Mouse (Mus musculus): Measurements from ENCODE around the gene Pstk. TPM values are rescaled to one million over a fixed set of nuclear protein-coding genes. Genes with fewer than 3 reads are reported as not detected.

Gene Pstk
- polyA plus RNA-seq (2015; fragmentation: Nextera tagmentation; extraction: Ambion mirVana), result 64.4 and 65.9 TPM in 2 replicates

DNA sequence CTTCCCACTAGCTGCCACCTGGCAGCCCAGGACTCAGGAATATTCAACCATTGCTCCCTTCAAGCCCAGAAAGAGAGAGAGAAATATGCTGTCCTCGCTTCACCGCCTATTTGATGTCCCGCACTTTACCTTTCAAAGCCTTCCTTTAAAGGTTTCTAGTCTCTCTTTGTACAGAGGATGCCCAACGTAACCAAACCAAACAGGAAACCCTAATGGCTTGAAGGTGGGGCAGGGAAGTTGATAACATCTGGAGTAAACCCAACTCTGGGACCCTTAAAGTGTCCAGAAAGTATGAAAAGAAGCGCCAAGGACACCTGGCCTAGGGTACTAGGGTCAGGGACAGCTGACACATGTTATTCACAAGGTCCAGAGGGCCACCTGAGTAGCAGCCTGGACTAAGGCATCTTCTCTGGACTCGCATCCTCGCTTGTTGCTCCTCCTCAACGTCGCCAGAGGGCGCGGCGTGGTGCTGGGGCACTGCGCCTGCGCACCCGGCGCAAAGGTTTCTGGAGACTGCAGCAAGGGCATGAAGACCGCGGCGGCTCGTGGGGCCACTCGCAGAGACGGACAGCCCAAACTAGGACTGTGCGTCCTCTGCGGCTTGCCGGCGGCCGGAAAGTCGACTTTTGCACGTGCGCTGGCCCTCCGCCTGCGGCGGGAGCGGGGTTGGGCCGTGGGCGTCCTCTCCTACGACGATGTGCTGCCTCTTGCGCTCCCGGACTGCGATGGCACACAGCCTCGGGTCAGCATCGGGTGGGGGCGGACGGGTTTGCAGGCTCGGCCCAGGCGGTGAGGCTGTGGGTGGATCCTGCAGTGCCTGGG lies at the start of gene Pstk:
Pstk (plus strand) TSS at position 494 of the 822 bp plus-strand sequence.
- Histone ChIP-seq H3K4me3 (peak within 1 kb of the TSS; percentile 66), H3K27me3 (no peaks in the 10 kb centered on the region), H3K4me2 (peak within 1 kb of the TSS; percentile 64), H3K9ac (peak within 1 kb of the TSS; percentile 86), H3K27ac (peak within 1 kb of the TSS; percentile 95), H3K36me3 (no peaks in the 10 kb centered on the region), H3K9me3 (no peaks in the 10 kb centered on the region), H3K4me1 (no peaks in the 10 kb centered on the region; the same call in 1 of the 2 replicates)
- peak; percentile 93 for ATAC-seq (ENCODE audit: insufficient number of reproducible peaks, low FRiP score, low TSS enrichment, low read depth)
- 4% methylated on average over 47 of the region's 47 CpGs for WGBS

DNA sequence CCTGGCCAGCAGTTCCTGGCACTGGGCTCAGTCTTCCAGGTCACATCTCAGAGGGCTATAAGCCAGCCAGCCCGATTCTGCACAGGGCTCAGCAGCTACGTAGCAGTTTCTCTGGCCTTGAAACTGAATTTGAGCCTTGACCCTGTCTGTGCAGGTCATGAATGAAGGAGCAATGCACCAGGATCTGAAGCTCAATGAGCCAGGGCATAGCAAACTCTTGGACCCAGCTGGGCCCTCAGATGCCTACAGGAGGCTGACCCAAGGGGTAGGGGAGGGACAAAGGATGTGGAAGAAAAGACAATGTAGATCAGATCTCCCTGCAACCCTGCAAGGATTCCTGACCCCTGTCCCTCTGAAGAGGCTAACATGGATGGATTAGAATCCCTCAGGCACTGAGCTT lies 48.7 kb upstream of the Pstk start, which contains the start of gene Cuzd1:
Cuzd1 (minus strand) TSS at position 101 of the 400 bp plus-strand sequence.
- Histone ChIP-seq H3K4me1 (no peaks in the 10 kb centered on the region), H3K4me2 (no peak within 1 kb of the TSS), H3K4me3 (no peak within 1 kb of the TSS), H3K27ac (no peak within 1 kb of the TSS), H3K9ac (no peak within 1 kb of the TSS), H3K27me3 (no peaks in the 10 kb centered on the region), H3K36me3 (no peaks in the 10 kb centered on the region), H3K9me3 (no peaks in the 10 kb centered on the region)
- 74% methylated on average over 2 of the region's 2 CpGs for WGBS
- no peak for ATAC-seq (ENCODE audit: insufficient number of reproducible peaks, low FRiP score, low TSS enrichment, low read depth)

DNA sequence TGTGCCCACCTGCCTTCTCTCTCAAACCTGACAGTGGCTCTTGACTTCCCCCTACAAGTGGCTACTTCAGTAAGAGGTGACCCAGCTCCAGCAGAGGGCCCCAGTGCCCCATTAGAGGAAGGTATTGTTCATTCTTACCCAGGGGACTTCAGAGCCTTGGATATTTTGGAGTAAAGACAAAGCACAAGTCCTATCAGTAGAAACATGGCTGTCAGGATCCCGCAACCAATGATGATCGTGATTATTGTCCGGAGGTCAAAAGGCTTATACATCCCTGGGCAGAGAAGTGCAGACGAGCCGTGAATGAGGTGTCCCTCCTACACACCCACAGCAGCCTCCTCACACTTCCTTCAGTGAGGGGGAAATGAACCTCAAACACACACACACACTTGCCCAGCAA lies 43.9 kb upstream of the Pstk start:
- WGBS, result 91% methylated on average over 5 of the region's 5 CpGs
- Histone ChIP-seq H3K27me3 (no peaks in the 10 kb centered on the region), H3K36me3 (no peaks in the 10 kb centered on the region), H3K9ac (no peak overlapping the region), H3K4me3 (no peak overlapping the region), H3K4me1 (no peaks in the 10 kb centered on the region), H3K4me2 (no peak overlapping the region), H3K27ac (no peak overlapping the region), H3K9me3 (no peaks in the 10 kb centered on the region)
- no peak for ATAC-seq (ENCODE audit: insufficient number of reproducible peaks, low FRiP score, low TSS enrichment, low read depth)

DNA sequence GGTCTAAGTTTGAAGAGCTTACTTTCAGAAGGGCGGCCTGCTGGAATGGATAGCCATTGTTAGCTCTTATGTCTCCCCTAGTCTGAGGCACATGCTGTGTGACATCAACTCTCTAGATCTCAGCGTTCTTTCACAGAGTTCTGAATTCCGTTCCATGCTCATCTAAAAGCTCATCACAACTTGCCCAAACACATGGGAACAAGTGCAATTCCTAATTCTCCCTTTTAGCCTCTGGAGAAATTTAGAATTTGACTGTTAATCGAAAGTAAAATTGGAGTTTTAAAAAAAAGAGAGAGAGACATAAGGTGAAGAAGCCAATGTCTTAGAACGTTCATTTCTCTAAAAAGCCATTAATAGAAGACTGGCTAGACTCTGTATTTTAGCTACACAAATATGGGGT lies 41.5 kb upstream of the Pstk start, which contains the start of gene Fam24b:
Fam24b (minus strand) TSS at position 101 of the 400 bp plus-strand sequence.
- 91% methylated on average over 5 of the region's 5 CpGs for WGBS
- H3K9ac ChIP-seq, result no peak within 1 kb of the TSS
- no peak for ATAC-seq (ENCODE audit: insufficient number of reproducible peaks, low FRiP score, low TSS enrichment, low read depth)
- H3K36me3 ChIP-seq, result no peaks in the 10 kb centered on the region
- no peak within 1 kb of the TSS for H3K4me2 ChIP-seq
- H3K4me1 ChIP-seq, result no peaks in the 10 kb centered on the region
- H3K27ac ChIP-seq, result no peak within 1 kb of the TSS
- no peak within 1 kb of the TSS for H3K4me3 ChIP-seq
- no peaks in the 10 kb centered on the region for H3K9me3 ChIP-seq
- no peaks in the 10 kb centered on the region for H3K27me3 ChIP-seq

DNA sequence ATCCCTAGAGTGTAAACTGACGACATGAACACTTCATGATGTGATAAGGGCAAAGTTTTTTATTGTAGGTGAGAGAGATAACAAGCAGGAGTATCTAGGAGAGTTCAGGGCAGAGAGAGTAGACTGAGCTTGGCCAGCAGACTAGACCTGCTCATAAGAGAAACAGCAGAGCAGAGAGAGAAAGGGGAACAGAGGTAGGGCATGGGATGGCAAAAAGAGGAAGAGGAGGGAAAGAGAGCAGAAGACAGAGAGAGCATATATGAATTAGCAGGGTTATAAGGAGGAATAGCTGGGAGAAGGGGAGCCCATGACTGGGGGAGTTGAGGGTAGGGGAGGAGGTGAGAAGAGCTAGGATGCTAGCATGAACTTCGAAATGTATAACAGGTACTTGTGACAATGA lies 39.3 kb upstream of the Pstk start:
- H3K36me3 ChIP-seq, result no peaks in the 10 kb centered on the region
- no peaks in the 10 kb centered on the region for H3K4me1 ChIP-seq
- no peak overlapping the region for H3K9ac ChIP-seq
- WGBS, result 67% methylated on average over 2 of the region's 2 CpGs
- H3K9me3 ChIP-seq, result no peaks in the 10 kb centered on the region
- no peak for ATAC-seq (ENCODE audit: insufficient number of reproducible peaks, low FRiP score, low TSS enrichment, low read depth)
- H3K27me3 ChIP-seq, result no peaks in the 10 kb centered on the region
- H3K4me2 ChIP-seq, result no peak overlapping the region
- no peak overlapping the region for H3K4me3 ChIP-seq
- no peak overlapping the region for H3K27ac ChIP-seq

DNA sequence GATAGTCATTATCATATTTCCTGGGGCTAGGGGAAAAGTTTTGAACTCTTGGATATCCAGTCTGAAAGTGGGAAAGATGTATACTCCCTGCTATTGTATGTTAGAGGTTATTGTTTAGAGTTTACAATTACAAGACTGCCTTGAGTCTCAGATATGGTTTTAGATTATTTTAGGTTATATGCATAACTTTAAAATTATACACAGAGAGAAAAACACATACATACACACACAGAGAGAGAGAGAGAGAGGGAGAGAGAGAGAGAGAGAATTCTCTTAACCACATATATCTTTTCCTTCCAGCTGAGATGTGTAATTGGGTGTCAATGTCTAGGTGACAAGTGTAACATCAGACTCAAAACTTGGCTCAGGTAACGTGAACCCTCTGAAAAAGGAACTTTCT lies 37.4 kb upstream of the Pstk start, which contains the start of gene Fam24a:
Fam24a (plus strand) TSS at position 301 of the 400 bp plus-strand sequence.
- Histone ChIP-seq H3K9ac (no peak within 1 kb of the TSS), H3K4me2 (no peak within 1 kb of the TSS), H3K27me3 (no peaks in the 10 kb centered on the region), H3K9me3 (no peaks in the 10 kb centered on the region), H3K4me1 (no peaks in the 10 kb centered on the region), H3K4me3 (no peak within 1 kb of the TSS), H3K27ac (no peak within 1 kb of the TSS; the same call in 1 of the 2 replicates), H3K36me3 (no peaks in the 10 kb centered on the region)
- ATAC-seq (ENCODE audit: insufficient number of reproducible peaks, low FRiP score, low TSS enrichment, low read depth), result no peak
- 40% methylated on average over 1 of the region's 1 CpGs for WGBS

DNA sequence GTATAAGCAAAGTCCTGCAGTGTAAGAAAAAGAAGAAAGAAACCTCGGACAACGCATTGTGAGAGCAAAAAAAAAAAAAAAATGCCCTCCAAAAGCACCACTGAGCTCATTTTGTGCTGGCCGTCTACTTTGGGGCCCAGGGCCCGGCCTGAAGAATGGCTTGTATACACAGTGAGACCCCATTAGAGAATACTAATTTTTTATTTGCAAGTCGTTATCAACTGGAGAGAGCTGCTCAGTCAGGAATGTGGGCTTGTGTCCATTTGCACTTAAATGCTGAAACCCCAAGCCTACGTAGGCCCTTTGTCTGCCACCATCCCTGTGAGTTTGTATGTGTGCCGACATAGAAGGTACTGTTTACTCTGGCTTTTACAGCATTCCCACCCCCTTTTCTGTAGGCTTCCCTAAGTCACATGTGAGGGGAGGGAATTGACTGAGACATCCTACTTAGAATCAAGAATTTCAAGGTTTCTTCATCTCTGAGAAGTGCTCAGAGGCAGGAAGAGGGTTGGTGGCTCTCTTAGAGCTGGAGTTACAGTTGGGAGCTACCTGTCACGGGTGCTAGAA lies 33.4 kb upstream of the Pstk start:
- Histone ChIP-seq H3K27ac (no peak overlapping the region), H3K9me3 (no peaks in the 10 kb centered on the region), H3K4me3 (no peak overlapping the region), H3K36me3 (peaks cover 19% of the 10 kb centered on the region; the same call in 1 of the 2 replicates), H3K9ac (no peak overlapping the region), H3K4me2 (no peak overlapping the region), H3K4me1 (no peaks in the 10 kb centered on the region), H3K27me3 (no peaks in the 10 kb centered on the region)
- WGBS, result 61% methylated on average over 8 of the region's 8 CpGs
- no peak for ATAC-seq (ENCODE audit: insufficient number of reproducible peaks, low FRiP score, low TSS enrichment, low read depth)

DNA sequence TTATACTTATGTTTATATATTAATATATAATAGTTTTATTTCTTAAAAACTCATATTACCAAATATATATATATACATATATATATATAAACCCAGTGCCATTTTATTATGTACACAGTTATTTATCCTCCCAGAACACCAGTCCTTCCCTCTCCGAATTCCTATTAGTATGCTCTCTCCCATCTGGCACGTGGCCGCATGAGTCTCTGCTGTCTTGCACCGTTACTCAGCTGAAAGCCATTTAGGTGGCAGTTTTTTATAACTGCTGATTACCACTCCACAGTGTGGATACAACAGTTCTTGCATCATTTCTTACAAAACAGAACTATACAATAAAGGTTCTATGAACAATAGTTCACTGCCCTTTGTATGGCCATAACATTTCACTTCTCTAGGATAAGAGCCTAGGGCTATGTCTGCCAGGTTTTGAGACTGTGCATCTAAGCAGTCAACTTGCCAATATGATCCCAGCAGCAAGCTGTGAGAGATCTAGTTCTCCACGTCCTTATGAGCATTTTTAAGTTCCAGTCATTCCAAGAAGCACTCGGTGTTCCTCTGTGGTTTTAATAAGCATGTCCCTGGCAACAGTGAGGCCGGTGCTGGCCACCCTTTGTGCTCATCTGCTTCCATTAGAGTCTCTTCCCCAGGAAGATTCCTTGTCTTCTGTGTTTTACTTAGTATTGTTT lies 24.9 kb upstream of the Pstk start:
- Histone ChIP-seq H3K27ac (no peak overlapping the region), H3K27me3 (no peaks in the 10 kb centered on the region), H3K4me3 (no peak overlapping the region), H3K36me3 (peaks cover 68% of the 10 kb centered on the region), H3K9ac (no peak overlapping the region), H3K4me2 (no peak overlapping the region), H3K9me3 (no peaks in the 10 kb centered on the region), H3K4me1 (no peaks in the 10 kb centered on the region)
- ATAC-seq (ENCODE audit: insufficient number of reproducible peaks, low FRiP score, low TSS enrichment, low read depth), result no peak
- WGBS, result 64% methylated on average over 7 of the region's 7 CpGs

DNA sequence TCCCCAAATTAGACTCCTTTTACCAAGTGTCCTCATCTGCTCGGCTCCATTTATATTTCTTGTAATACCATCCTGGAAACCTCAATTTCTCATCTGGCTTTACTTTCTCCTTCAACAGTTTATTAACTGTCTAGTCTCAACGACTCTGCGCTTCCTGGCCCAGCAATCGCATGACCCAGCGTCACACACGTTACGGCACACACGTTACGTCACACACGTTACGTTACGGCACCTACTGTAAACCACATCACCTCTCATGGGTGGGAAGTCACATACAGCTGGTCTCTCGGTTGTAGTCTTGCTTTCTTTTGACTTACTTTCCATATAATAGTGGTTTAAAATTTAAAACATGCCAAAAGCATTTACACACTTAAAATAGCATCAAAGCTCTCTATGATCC lies 14.8 kb upstream of the Pstk start:
- Histone ChIP-seq H3K9me3 (no peaks in the 10 kb centered on the region), H3K4me3 (no peak overlapping the region), H3K9ac (no peak overlapping the region), H3K36me3 (peaks cover 54% of the 10 kb centered on the region), H3K27ac (no peak overlapping the region), H3K27me3 (no peaks in the 10 kb centered on the region), H3K4me2 (no peak overlapping the region), H3K4me1 (peaks cover 3% of the 10 kb centered on the region)
- WGBS, result 93% methylated on average over 13 of the region's 13 CpGs
- ATAC-seq (ENCODE audit: insufficient number of reproducible peaks, low FRiP score, low TSS enrichment, low read depth), result no peak

DNA sequence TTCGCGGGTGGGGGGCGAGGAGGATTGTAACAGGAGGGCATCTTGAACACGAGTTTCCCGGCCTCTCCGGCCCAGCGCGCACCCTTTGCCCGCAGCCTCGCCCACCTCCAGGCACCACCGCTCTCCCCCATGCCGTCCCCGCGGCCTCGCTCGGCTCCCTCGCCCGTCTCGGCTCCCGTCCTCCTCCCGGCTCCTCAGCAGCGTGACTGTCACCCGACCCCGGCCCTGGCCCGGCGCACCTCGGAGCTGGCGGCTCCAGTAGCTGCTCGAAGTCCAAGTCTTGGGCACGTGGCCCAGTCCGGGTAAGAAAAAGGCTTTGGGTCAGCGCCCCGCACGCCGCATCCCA lies 8.7 kb upstream of the Pstk start:
- ATAC-seq (ENCODE audit: insufficient number of reproducible peaks, low FRiP score, low TSS enrichment, low read depth), result peak; percentile 83
- peak overlapping the region; percentile 95 for H3K27ac ChIP-seq
- peaks cover 15% of the 10 kb centered on the region for H3K36me3 ChIP-seq
- H3K9ac ChIP-seq, result peak overlapping the region; percentile 81
- H3K4me2 ChIP-seq, result peak overlapping the region; percentile 88
- H3K9me3 ChIP-seq, result no peaks in the 10 kb centered on the region
- WGBS, result under 1% methylated on average over 35 of the region's 35 CpGs
- no peaks in the 10 kb centered on the region for H3K27me3 ChIP-seq
- H3K4me1 ChIP-seq, result peaks cover 15% of the 10 kb centered on the region
- peak overlapping the region; percentile 87 for H3K4me3 ChIP-seq

DNA sequence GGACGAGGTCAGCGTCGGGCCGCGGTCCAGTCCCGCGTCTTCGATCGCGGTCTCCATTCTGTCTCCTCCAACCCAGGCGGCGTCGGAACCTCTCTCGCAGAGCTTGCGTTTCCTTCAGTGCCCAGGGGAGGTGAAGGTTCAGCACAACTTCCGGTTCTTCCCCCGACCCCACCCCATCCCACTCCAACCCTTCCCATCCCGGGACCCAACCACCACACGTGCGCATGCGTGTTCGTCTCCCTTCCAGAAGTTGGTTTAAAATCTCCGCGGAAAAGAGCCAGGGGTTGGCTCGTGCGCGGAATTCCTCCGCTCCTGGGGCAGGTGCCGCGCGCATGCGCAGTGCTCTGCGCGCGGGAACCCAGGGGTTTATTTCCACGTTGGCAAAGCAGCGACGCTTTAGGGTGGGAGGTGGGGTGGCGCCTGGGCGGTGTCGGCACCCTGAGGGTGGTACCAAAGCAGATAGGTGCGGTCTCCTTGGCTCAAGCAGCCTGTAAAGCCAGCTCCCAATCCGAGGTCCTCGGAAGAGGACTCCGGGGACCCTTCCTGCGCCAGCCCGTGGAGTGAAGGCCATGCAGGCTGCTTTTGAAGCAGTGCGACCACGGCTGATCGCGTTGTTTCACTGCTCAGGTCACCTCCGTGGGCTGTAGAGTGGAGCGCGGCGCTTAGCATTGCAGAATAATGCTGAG lies 8.2 kb upstream of the Pstk start, which contains the start of gene 2310057M21Rik:
2310057M21Rik (minus strand) TSS at position 145 of the 686 bp plus-strand sequence.
- no peaks in the 10 kb centered on the region for H3K27me3 ChIP-seq
- H3K9me3 ChIP-seq, result no peaks in the 10 kb centered on the region
- H3K4me2 ChIP-seq, result peak within 1 kb of the TSS; percentile 88
- peaks cover 10% of the 10 kb centered on the region for H3K36me3 ChIP-seq
- peak within 1 kb of the TSS; percentile 95 for H3K27ac ChIP-seq
- H3K4me1 ChIP-seq, result peaks cover 15% of the 10 kb centered on the region
- H3K4me3 ChIP-seq, result peak within 1 kb of the TSS; percentile 87
- H3K9ac ChIP-seq, result peak within 1 kb of the TSS; percentile 81
- ATAC-seq (ENCODE audit: insufficient number of reproducible peaks, low FRiP score, low TSS enrichment, low read depth), result peak; percentile 98
- WGBS, result under 1% methylated on average over 55 of the region's 55 CpGs
